Mouse (Mus musculus): ENCODE data around the gene Blm. TPM values are rescaled to one million over a fixed set of nuclear protein-coding genes. Genes with fewer than 3 reads are reported as not detected.

Blm gene
- total and polyA plus RNA-seq, 3 experiments: 24.1 to 56.2 (median 36.4) TPM

- dilution Hi-C loops (cut with MboI; ENCODE audit: extremely low pct_ligation_motif_present, extremely low pct_unique_long_range_greater_than_20kb, low sequenced_read_pairs) (loop anchor here (25.0 kb wide), 1 partner anchor 171 kb away; the partner anchor contains the start of gene Fes), in situ Hi-C loops (cut with MboI; ENCODE audit: low pct_ligation_motif_present, low pct_unique_long_range_greater_than_20kb, low sequenced_read_pairs) (no loop called here)
- H3K27ac ChIP-seq (ENCODE audit: insufficient read depth, low read depth): no peak overlapping the region
- H3K4me3 ChIP-seq (replicated peaks in 1 of 3; ENCODE audit: low read depth in 2 of 3, low read length in 2 of 3, poor library complexity in 1 of 3): no peak overlapping the region
- TF ChIP-seq RAD21 (IDR thresholded peaks at IDR 0.05; ENCODE audit: low read depth, low read length): peak; percentile 35
- TF ChIP-seq CTCF (conservative IDR thresholded peaks at IDR 0.05 in 1 of 2, IDR thresholded peaks at IDR 0.05 in 1 of 2; ENCODE audit: low read depth in 2 of 2, low read length in 2 of 2): peak in 1 of 2 experiments; percentile 56; a peak in 2 of 4 replicates
- peak; percentile 50 for TF ChIP-seq SMC3 (IDR thresholded peaks at IDR 0.05; ENCODE audit: low read depth, low read length)
- no peak for TF ChIP-seq TCF12 (IDR thresholded peaks at IDR 0.05; ENCODE audit: low read depth, low read length)
- TF ChIP-seq USF1 (IDR thresholded peaks at IDR 0.05; ENCODE audit: low read depth, low read length): no peak
- no peak for TF ChIP-seq NRF1 (IDR thresholded peaks at IDR 0.05; ENCODE audit: low read depth, low read length)
- TF ChIP-seq JUND (conservative IDR thresholded peaks at IDR 0.05; ENCODE audit: low read depth, low read length): no peak
- peak; percentile 29 for DNase-seq (ENCODE audit: extremely low read depth)
- H3K9ac ChIP-seq (ENCODE audit: insufficient read depth, low read depth): no peak overlapping the region
- peaks cover 2% of the 10 kb centered on the region for H3K9me3 ChIP-seq (replicated peaks; ENCODE audit: low read length)
- H3K4me2 ChIP-seq (ENCODE audit: insufficient read depth, low read depth, poor library complexity, severe bottlenecking): no peak overlapping the region
- H3K79me2 ChIP-seq (replicated peaks; ENCODE audit: control insufficient read depth, extremely low read depth, insufficient read depth, poor library complexity, severe bottlenecking): no peaks in the 10 kb centered on the region
- peaks cover 10 to 13% of the 10 kb centered on the region in 2 experiments; a peak in 3 of 4 replicates for H3K4me1 ChIP-seq (ENCODE audit: control insufficient read depth in 1 of 2, insufficient read depth in 2 of 2)
- no peaks in the 10 kb centered on the region for H3K36me3 ChIP-seq (replicated peaks in 1 of 2; ENCODE audit: control insufficient read depth in 1 of 2, insufficient read depth in 1 of 2, low read length in 1 of 2)
- no peaks in the 10 kb centered on the region for H3K27me3 ChIP-seq (replicated peaks)
Measured at GRCm38 (mm10) chr7:80558101-80558500, 23.2 kb upstream of the Blm start.

DNA sequence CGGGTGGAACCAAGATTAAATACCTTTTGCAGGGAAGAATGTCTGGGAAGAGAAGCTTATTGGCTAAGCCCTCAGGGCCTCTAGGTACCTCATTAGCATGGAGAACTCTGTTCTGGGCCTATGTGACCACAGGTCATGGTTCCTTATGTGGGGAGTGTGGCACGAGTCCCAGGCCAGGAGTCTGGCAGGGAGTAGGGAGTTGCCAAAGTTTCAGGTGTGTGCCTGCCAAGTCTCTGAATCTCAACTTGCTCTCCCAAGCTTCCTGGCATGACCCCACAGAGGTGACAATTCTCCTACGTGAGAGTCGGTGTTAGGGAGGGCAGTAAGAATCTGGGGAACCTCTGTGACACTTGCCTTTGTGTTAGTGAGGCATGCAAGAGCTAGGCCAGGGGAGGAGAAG, 22.2 kb upstream of the Blm start:
- Histone ChIP-seq H3K79me2 (replicated peaks; ENCODE audit: control insufficient read depth, extremely low read depth, insufficient read depth, poor library complexity, severe bottlenecking) (no peaks in the 10 kb centered on the region), H3K4me1 (ENCODE audit: control insufficient read depth in 1 of 2, insufficient read depth in 2 of 2) (peaks cover 10 to 13% of the 10 kb centered on the region in 2 experiments; a peak in 3 of 4 replicates), H3K27ac (ENCODE audit: insufficient read depth, low read depth) (no peak overlapping the region), H3K4me2 (ENCODE audit: insufficient read depth, low read depth, poor library complexity, severe bottlenecking) (no peak overlapping the region), H3K4me3 (replicated peaks in 1 of 3; ENCODE audit: low read depth in 2 of 3, low read length in 2 of 3, poor library complexity in 1 of 3) (no peak overlapping the region), H3K9ac (ENCODE audit: insufficient read depth, low read depth) (no peak overlapping the region), H3K9me3 (replicated peaks; ENCODE audit: low read length) (peaks cover 2% of the 10 kb centered on the region), H3K36me3 (replicated peaks in 1 of 2; ENCODE audit: control insufficient read depth in 1 of 2, insufficient read depth in 1 of 2, low read length in 1 of 2) (no peaks in the 10 kb centered on the region), H3K27me3 (replicated peaks) (no peaks in the 10 kb centered on the region)
- in situ Hi-C loops (cut with MboI; ENCODE audit: low pct_ligation_motif_present, low pct_unique_long_range_greater_than_20kb, low sequenced_read_pairs) (no loop called here), dilution Hi-C loops (cut with MboI; ENCODE audit: extremely low pct_ligation_motif_present, extremely low pct_unique_long_range_greater_than_20kb, low sequenced_read_pairs) (loop anchor here (25.0 kb wide), 1 partner anchor 170 kb away; the partner anchor contains the start of gene Fes)
- no peak for TF ChIP-seq SMC3 (IDR thresholded peaks at IDR 0.05; ENCODE audit: low read depth, low read length)
- no peak for TF ChIP-seq ZNF384 (IDR thresholded peaks at IDR 0.05; ENCODE audit: low read depth, low read length)
- TF ChIP-seq ZC3H11A (IDR thresholded peaks at IDR 0.05; ENCODE audit: low read depth, low read length): no peak
- no peak for TF ChIP-seq SIN3A (IDR thresholded peaks at IDR 0.05; ENCODE audit: low read length)
- TF ChIP-seq ZKSCAN1 (IDR thresholded peaks at IDR 0.05; ENCODE audit: borderline replicate concordance, low read depth, low read length): no peak
- no peak for TF ChIP-seq POLR2AphosphoS2 (IDR thresholded peaks at IDR 0.05; ENCODE audit: low read depth, low read length)
- no peak for TF ChIP-seq MAZ (IDR thresholded peaks at IDR 0.05; ENCODE audit: low read depth, low read length)
- no peak for TF ChIP-seq UBTF (IDR thresholded peaks at IDR 0.05; ENCODE audit: low read depth, low read length)
- TF ChIP-seq ELF1 (IDR thresholded peaks at IDR 0.05; ENCODE audit: low read depth, low read length): no peak
- no peak for TF ChIP-seq MXI1 (IDR thresholded peaks at IDR 0.05; ENCODE audit: low read depth, low read length)
- TF ChIP-seq TCF12 (IDR thresholded peaks at IDR 0.05; ENCODE audit: low read depth, low read length): no peak
- no peak for TF ChIP-seq BHLHE40 (IDR thresholded peaks at IDR 0.05; ENCODE audit: low read depth, low read length)
- TF ChIP-seq JUN (IDR thresholded peaks at IDR 0.05; ENCODE audit: insufficient read depth, low read depth, low read length): no peak
- TF ChIP-seq EP300 (IDR thresholded peaks at IDR 0.05; ENCODE audit: low read length): no peak
- DNase-seq (ENCODE audit: extremely low read depth): no peak

Measured in CH12.LX (cell line).